In genomic region chr15:100574378-100574777, GRCm38 (mm10) we compare ENCODE assay signal across 11 mouse cellular contexts. TPM values are rescaled to one million over a fixed set of nuclear protein-coding genes. Genes with fewer than 3 reads are reported as not detected.
DNase-seq lines count a peak whose midpoint lies in the region; ATAC-seq and TF ChIP-seq lines count a peak whose summit lies in the region.
"Had no signal": no experiment of that assay in that cellular context is flagged by ENCODE, and none has a peak within 500 bp of the region (broad histone marks: within the 10 kb centered on the region; RNA-seq: fewer than 3 reads in every experiment).

No protein-coding gene starts in this region.

- no peaks in the 10 kb centered on the region for H3K36me3 ChIP-seq in heart, embryonic 12.5 days
- no peaks in the 10 kb centered on the region for H3K36me3 ChIP-seq in forebrain, embryonic 10.5 days (replicated peaks)

- H3K27me3 ChIP-seq in heart, embryonic 12.5 days (replicated peaks), result no peaks in the 10 kb centered on the region
- no peaks in the 10 kb centered on the region for H3K27me3 ChIP-seq in forebrain, embryonic 10.5 days (ENCODE audit: poor library complexity, severe bottlenecking)
- H3K27me3 ChIP-seq in cerebellum, adult 2 months (ENCODE audit: control insufficient read depth, insufficient read depth, low read length), result no peaks in the 10 kb centered on the region
- H3K27me3 ChIP-seq: neural tube, embryonic 13.5 days had no signal

- intact Hi-C loops in left cerebral cortex, postnatal 4 days (cut with DNase I), result no loop called here

- H3K27ac ChIP-seq in heart, embryonic 12.5 days (ENCODE audit: poor library complexity, severe bottlenecking), result peak overlapping the region; percentile 55; the same call in 1 of the 2 replicates
- H3K27ac ChIP-seq in forebrain, embryonic 10.5 days, result no peak overlapping the region
- no peak overlapping the region for H3K27ac ChIP-seq in cerebellum, adult 2 months (ENCODE audit: insufficient read depth, low read length)
- H3K27ac ChIP-seq: macrophage; neural tube, embryonic 13.5 days had no signal

- H3K9me3 ChIP-seq in heart, embryonic 12.5 days (replicated peaks), result no peaks in the 10 kb centered on the region
- no peaks in the 10 kb centered on the region for H3K9me3 ChIP-seq in forebrain, embryonic 10.5 days
- H3K9me3 ChIP-seq: neural tube, embryonic 13.5 days had no signal

- TF ChIP-seq CTCF in brain, embryonic 14.5 days (IDR thresholded peaks at IDR 0.05; ENCODE audit: borderline replicate concordance, extremely low read depth, insufficient read depth, insufficient read length), result no peak
- TF ChIP-seq CTCF in cerebellum, adult 2 months (IDR thresholded peaks at IDR 0.05; ENCODE audit: borderline replicate concordance, insufficient read depth, low read depth, low read length), result no peak

- no peak overlapping the region for H3K4me2 ChIP-seq in heart, embryonic 12.5 days
- H3K4me2 ChIP-seq: neural tube, embryonic 13.5 days had no signal

- no peak overlapping the region for H3K9ac ChIP-seq in heart, embryonic 12.5 days
- H3K9ac ChIP-seq: neural tube, embryonic 13.5 days had no signal

- TF ChIP-seq POLR2A in brain, embryonic 14.5 days (IDR thresholded peaks at IDR 0.05; ENCODE audit: borderline replicate concordance, extremely low read depth, insufficient read depth, insufficient read length, poor library complexity, severe bottlenecking), result no peak
- TF ChIP-seq POLR2A in cerebellum, adult 2 months (IDR thresholded peaks at IDR 0.05; ENCODE audit: borderline replicate concordance, insufficient read depth, low read length), result no peak

- 59% methylated on average over 2 of the region's 2 CpGs for WGBS in heart, embryonic 12.5 days
- WGBS in forebrain, embryonic 10.5 days, result 86% methylated on average over 2 of the region's 2 CpGs
- 28% methylated on average over 2 of the region's 2 CpGs for WGBS in cerebellum, adult 2 months

- no peak for DNase-seq in heart, adult 9 months (ENCODE audit: low spot score in 2 of 2)
- DNase-seq in left cerebral cortex, postnatal 4 days, result peak; percentile 58
- DNase-seq in left cerebral cortex, adult 8-10 months (ENCODE audit: low spot score in 2 of 2), result no peak
- peak; percentile 45 for DNase-seq in brain, embryonic 14.5 days (ENCODE audit: low read depth)
- peak; percentile 36 for DNase-seq in kidney, postnatal 14 days
- no peak for DNase-seq in forebrain, embryonic 10.5 days (ENCODE audit: extremely low spot score, low spot score)
- no peak for DNase-seq in cerebellum, adult 2 months
- DNase-seq: thymus, postnatal 36 days had no signal

- H3K4me1 ChIP-seq in heart, embryonic 12.5 days (replicated peaks), result peaks cover 13% of the 10 kb centered on the region
- H3K4me1 ChIP-seq in forebrain, embryonic 10.5 days, result peaks cover 9% of the 10 kb centered on the region; the same call in 1 of the 2 replicates
- peaks cover 10% of the 10 kb centered on the region; the same call in 1 of the 2 replicates for H3K4me1 ChIP-seq in cerebellum, adult 2 months (ENCODE audit: control insufficient read depth, insufficient read depth, low read length)

- ATAC-seq in heart, embryonic 12.5 days (ENCODE audit: insufficient number of reproducible peaks, low FRiP score), result no peak

- no peak overlapping the region for H3K4me3 ChIP-seq in heart, embryonic 12.5 days
- no peak overlapping the region for H3K4me3 ChIP-seq in forebrain, embryonic 10.5 days
- no peak overlapping the region for H3K4me3 ChIP-seq in cerebellum, adult 2 months (replicated peaks; ENCODE audit: insufficient read depth, low read depth, low read length)
- H3K4me3 ChIP-seq: neural tube, embryonic 13.5 days had no signal

RNA-seq across cellular contexts. Expression of gene Tfcp2, which starts 22.6 kb away (rescaled TPM):
- polyA plus RNA-seq in heart, embryonic 12.5 days (2016; fragmentation: Nextera tagmentation; extraction: Ambion mirVana), result 23.7 and 24.5 TPM in 2 replicates
- total RNA-seq in left cerebral cortex, postnatal 4 days (2021), result 10 to 100 TPM; 33.0 to 36.5 TPM
- total RNA-seq in left cerebral cortex, adult 8-10 months (2022), result 10 to 100 TPM; 27.7 to 31.7 (median 30.1) TPM
- 27.3 and 32.3 TPM in 2 replicates for polyA plus RNA-seq in brain, embryonic 14.5 days (2012; rRNA removed)
- polyA plus RNA-seq in forebrain, embryonic 10.5 days (2016; fragmentation: Nextera tagmentation; extraction: Ambion mirVana), result 31.4 and 33.4 TPM in 2 replicates
- 25.4 and 27.6 TPM in 2 replicates for polyA plus RNA-seq in cerebellum, adult 2 months (2012; rRNA removed)

RNA-seq across cellular contexts. Expression of gene Pou6f1, which starts 25.4 kb away (rescaled TPM):
- polyA plus RNA-seq in heart, embryonic 12.5 days (2016; fragmentation: Nextera tagmentation; extraction: Ambion mirVana), result 4.7 and 5.4 TPM in 2 replicates
- total RNA-seq in left cerebral cortex, postnatal 4 days (2021), result 100 to 1,000 TPM; 123 to 125 TPM
- total RNA-seq in left cerebral cortex, adult 8-10 months (2022), result 100 to 1,000 TPM; 119 to 151 (median 133) TPM
- 100 and 120 TPM in 2 replicates for polyA plus RNA-seq in brain, embryonic 14.5 days (2012; rRNA removed)
- polyA plus RNA-seq in forebrain, embryonic 10.5 days (2016; fragmentation: Nextera tagmentation; extraction: Ambion mirVana), result 3.6 and 4.9 TPM in 2 replicates
- polyA plus RNA-seq in cerebellum, adult 2 months (2012; rRNA removed), result 63.9 and 64.5 TPM in 2 replicates

RNA-seq across cellular contexts. Expression of gene Dazap2, which starts 40.8 kb away (rescaled TPM):
- 193 and 200 TPM in 2 replicates for polyA plus RNA-seq in heart, embryonic 12.5 days (2016; fragmentation: Nextera tagmentation; extraction: Ambion mirVana)
- total RNA-seq in left cerebral cortex, postnatal 4 days (2021), result 10 to 100 TPM; 67.6 to 71.0 TPM
- total RNA-seq in left cerebral cortex, adult 8-10 months (2022), result 100 to 1,000 TPM; 118 to 126 (median 122) TPM
- polyA plus RNA-seq in brain, embryonic 14.5 days (2012; rRNA removed), result 139 and 230 TPM in 2 replicates
- 214 and 224 TPM in 2 replicates for polyA plus RNA-seq in forebrain, embryonic 10.5 days (2016; fragmentation: Nextera tagmentation; extraction: Ambion mirVana)
- polyA plus RNA-seq in cerebellum, adult 2 months (2012; rRNA removed), result 214 and 220 TPM in 2 replicates

Comparison
In these comparisons a context has a peak if more than half of its experiments do, and no peak if none do; other contexts are left out.
1. DNase-seq: peak in left cerebral cortex, postnatal 4 days (single experiment), brain, embryonic 14.5 days (single experiment) and kidney, postnatal 14 days (single experiment); none in heart, adult 9 months (0 of 2), left cerebral cortex, adult 8-10 months (0 of 2), forebrain, embryonic 10.5 days (single experiment) and cerebellum, adult 2 months (0 of 2).
2. RNA of gene Pou6f1, which starts 25.4 kb away (polyA plus RNA-seq): 100 to 120 TPM in brain, embryonic 14.5 days and 63.9 to 64.5 TPM in cerebellum, adult 2 months; 3.6 to 4.9 TPM in forebrain, embryonic 10.5 days and 4.7 to 5.4 TPM in heart, embryonic 12.5 days; every median in the first group is over 10 times any median in the second.